Comparison of ENCODE assay signal across 13 mouse cellular contexts in the genomic region with DNA sequence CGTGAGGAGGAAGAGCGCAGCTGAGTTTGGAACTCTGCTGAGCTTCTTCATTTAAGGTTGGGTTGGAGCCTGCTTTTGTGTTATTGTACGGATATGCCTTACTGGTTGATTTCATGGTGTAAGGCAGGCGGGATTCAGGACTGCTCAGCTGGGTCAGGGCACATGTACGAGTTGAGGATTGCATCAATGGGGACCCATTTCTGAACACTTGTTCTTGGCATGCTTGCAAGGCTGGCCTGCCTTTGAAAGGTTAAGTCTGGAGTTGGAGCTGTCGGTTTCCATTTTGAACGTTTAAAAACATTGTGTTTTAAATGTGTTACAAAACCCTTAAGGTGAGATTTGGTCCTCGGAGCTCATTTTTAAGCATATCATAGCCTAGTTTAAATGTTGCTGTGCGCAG. TPM values are rescaled to one million over a fixed set of nuclear protein-coding genes. Genes with fewer than 3 reads are reported as not detected.
A peak's percentile ranks its signal among the peaks of the same experiment; 100 is the strongest.
DNase-seq lines count a peak whose midpoint lies in the region; ATAC-seq and TF ChIP-seq lines count a peak whose summit lies in the region.
"Had no signal": no experiment of that assay in that cellular context is flagged by ENCODE, and none has a peak within 500 bp of the region (broad histone marks: within the 10 kb centered on the region; RNA-seq: fewer than 3 reads in every experiment).

No protein-coding gene starts in this region.

- H3K27me3 ChIP-seq in lung, postnatal 0 days (replicated peaks; ENCODE audit: insufficient read depth, low read length), result no peaks in the 10 kb centered on the region
- no peaks in the 10 kb centered on the region for H3K27me3 ChIP-seq in liver, embryonic 11.5 days (replicated peaks; ENCODE audit: control insufficient read depth, insufficient read depth, low read length)
- H3K27me3 ChIP-seq in neural tube, embryonic 14.5 days (ENCODE audit: control insufficient read depth, insufficient read depth, low read length), result no peaks in the 10 kb centered on the region

- intact Hi-C loops in gastrocnemius, adult 2 months (cut with DNase I), result loop anchor here (5.0 kb wide), 1 partner anchor 33 kb away; no protein-coding TSS in a partner anchor

- no peaks in the 10 kb centered on the region for H3K36me3 ChIP-seq in lung, postnatal 0 days (ENCODE audit: insufficient read depth, low read length)
- H3K36me3 ChIP-seq in liver, embryonic 11.5 days (ENCODE audit: control insufficient read depth, insufficient read depth, low read length), result no peaks in the 10 kb centered on the region
- H3K36me3 ChIP-seq in neural tube, embryonic 14.5 days (ENCODE audit: control insufficient read depth, insufficient read depth, low read length), result no peaks in the 10 kb centered on the region

- H3K4me2 ChIP-seq in lung, postnatal 0 days (replicated peaks; ENCODE audit: low read depth, low read length), result no peak overlapping the region
- H3K4me2 ChIP-seq in liver, embryonic 11.5 days, result no peak overlapping the region
- peak overlapping the region; percentile 43; the same call in 1 of the 2 replicates for H3K4me2 ChIP-seq in neural tube, embryonic 14.5 days (ENCODE audit: low read depth, low read length)

- no peak overlapping the region for H3K9ac ChIP-seq in lung, postnatal 0 days (replicated peaks; ENCODE audit: low read depth)
- H3K9ac ChIP-seq in liver, embryonic 11.5 days (ENCODE audit: low read depth, low read length), result no peak overlapping the region
- no peak overlapping the region; the same call in 1 of the 2 replicates for H3K9ac ChIP-seq in neural tube, embryonic 14.5 days (replicated peaks; ENCODE audit: low read depth, low read length)

- H3K4me3 ChIP-seq in gastrocnemius, adult 2 months, result peak overlapping the region; percentile 37
- no peak overlapping the region for H3K4me3 ChIP-seq in lung, postnatal 0 days (ENCODE audit: low read depth, low read length)
- no peak overlapping the region for H3K4me3 ChIP-seq in liver, embryonic 11.5 days (ENCODE audit: low read depth, low read length)
- no peak overlapping the region for H3K4me3 ChIP-seq in neural tube, embryonic 14.5 days (ENCODE audit: low read depth, low read length)

- no peak for TF ChIP-seq CTCF in gastrocnemius, adult 2 months (IDR thresholded peaks at IDR 0.05)
- TF ChIP-seq CTCF in lung, postnatal 0 days (IDR thresholded peaks at IDR 0.05), result no peak

- DNase-seq in gastrocnemius, adult 2 months, result peak; percentile 56
- DNase-seq in gastrocnemius, adult 8-10 months (ENCODE audit: low spot score in 2 of 2), result no peak
- DNase-seq in lung, postnatal 0 days (ENCODE audit: low spot score), result no peak
- DNase-seq in lung, postnatal 4 days, result no peak
- DNase-seq in liver, embryonic 11.5 days (ENCODE audit: low spot score), result no peak
- no peak for DNase-seq in cerebellum, adult 9-11 months
- no peak for DNase-seq in adrenal gland, adult 8-10 months
- DNase-seq: adrenal gland, adult 2 months; cerebellum, adult 18-20 months; kidney, postnatal 14 days; left cerebral cortex, postnatal 4 days; right cerebral cortex, postnatal 14 days had no signal

- H3K4me1 ChIP-seq in lung, postnatal 0 days (ENCODE audit: insufficient read depth, low read depth, low read length), result peaks cover 15% of the 10 kb centered on the region; the same call in 1 of the 2 replicates
- H3K4me1 ChIP-seq in liver, embryonic 11.5 days (replicated peaks; ENCODE audit: control insufficient read depth, insufficient read depth, low read length), result peaks cover 18% of the 10 kb centered on the region
- H3K4me1 ChIP-seq in neural tube, embryonic 14.5 days (ENCODE audit: control insufficient read depth, insufficient read depth, low read length), result peaks cover 38% of the 10 kb centered on the region

- no peak for TF ChIP-seq EP300 in lung, postnatal 0 days (IDR thresholded peaks at IDR 0.05)

- no peak for ATAC-seq in lung, postnatal 0 days
- ATAC-seq in liver, embryonic 11.5 days (replicated peaks; ENCODE audit: low FRiP score), result no peak
- ATAC-seq in neural tube, embryonic 14.5 days (ENCODE audit: low read depth), result no peak

- H3K9me3 ChIP-seq in lung, postnatal 0 days (ENCODE audit: low read length), result no peaks in the 10 kb centered on the region
- no peaks in the 10 kb centered on the region for H3K9me3 ChIP-seq in liver, embryonic 11.5 days (ENCODE audit: control insufficient read depth, low read length)
- no peaks in the 10 kb centered on the region for H3K9me3 ChIP-seq in neural tube, embryonic 14.5 days (ENCODE audit: control insufficient read depth, low read length)

- peak overlapping the region; percentile 87 for H3K27ac ChIP-seq in gastrocnemius, adult 2 months
- H3K27ac ChIP-seq in lung, postnatal 0 days (ENCODE audit: low read length), result 0 out of 2 replicates have a peak overlapping the region, but pooled peaks have one; percentile 23
- peak overlapping the region; percentile 38; the same call in 1 of the 2 replicates for H3K27ac ChIP-seq in liver, embryonic 11.5 days (ENCODE audit: low read depth, low read length)
- H3K27ac ChIP-seq in neural tube, embryonic 14.5 days (ENCODE audit: low read depth, low read length), result peak overlapping the region; percentile 82; the same call in 1 of the 2 replicates

- WGBS in lung, postnatal 0 days, result 69% methylated on average over 9 of the region's 9 CpGs
- WGBS in liver, embryonic 11.5 days, result 85% methylated on average over 9 of the region's 9 CpGs
- WGBS in neural tube, embryonic 14.5 days, result 71% methylated on average over 9 of the region's 9 CpGs

RNA-seq across cellular contexts. Expression of a gene that starts 15.7 kb away (rescaled TPM):
- 10 to 100 TPM; 81.7 to 85.5 TPM for total RNA-seq in gastrocnemius, adult 2 months (2021)
- 10 to 100 TPM; 71.1 to 83.2 (median 80.8) TPM for total RNA-seq in gastrocnemius, adult 8-10 months (2022)
- 29.8 and 31.9 TPM in 2 replicates for polyA plus RNA-seq in lung, postnatal 0 days (2015; fragmentation: Nextera tagmentation; extraction: Ambion mirVana)
- polyA plus RNA-seq in liver, embryonic 11.5 days (2014; fragmentation: Nextera tagmentation; extraction: Ambion mirVana), result 56.1 and 57.7 TPM in 2 replicates
- polyA plus RNA-seq in neural tube, embryonic 14.5 days (2014; fragmentation: Nextera tagmentation; extraction: Ambion mirVana), result 144 and 167 TPM in 2 replicates
- total RNA-seq in adrenal gland, adult 8-10 months (2022), result 100 to 1,000 TPM in 1 of 4 experiments, 10 to 100 TPM in 3; 73.8 to 102 (median 86.6) TPM

RNA-seq across cellular contexts. Expression of a gene that starts 16.0 kb away (rescaled TPM):
- 1 to 10 TPM; 2.0 to 2.3 TPM for total RNA-seq in gastrocnemius, adult 2 months (2021)
- total RNA-seq in gastrocnemius, adult 8-10 months (2022), result 1 to 10 TPM; 1.2 to 2.6 (median 2.3) TPM
- polyA plus RNA-seq in lung, postnatal 0 days (2015; fragmentation: Nextera tagmentation; extraction: Ambion mirVana), result 6.0 and 8.0 TPM in 2 replicates
- 6.5 and 6.8 TPM in 2 replicates for polyA plus RNA-seq in liver, embryonic 11.5 days (2014; fragmentation: Nextera tagmentation; extraction: Ambion mirVana)
- polyA plus RNA-seq in neural tube, embryonic 14.5 days (2014; fragmentation: Nextera tagmentation; extraction: Ambion mirVana), result 11.8 and 16.5 TPM in 2 replicates
- 10 to 100 TPM in 2 of 4 experiments, 1 to 10 TPM in 2; 4.8 to 14.5 (median 10.4) TPM for total RNA-seq in adrenal gland, adult 8-10 months (2022)

Comparison
In these comparisons a context has a peak if more than half of its experiments do, and no peak if none do; other contexts are left out.
1. H3K27ac ChIP-seq: peak in every context shown above with its lines; median percentile 87 in gastrocnemius, adult 2 months; 82 in neural tube, embryonic 14.5 days; 38 in liver, embryonic 11.5 days; 23 in lung, postnatal 0 days.